Mouse (Mus musculus): Measurements from ENCODE around the gene Tctex1d4. TPM values are rescaled to one million over a fixed set of nuclear protein-coding genes. Genes with fewer than 3 reads are reported as not detected.

Gene Tctex1d4
- polyA plus RNA-seq, 1 experiment, result 0.28 TPM

GRCm38 (mm10) chr4:117124518-117125347 is 1.9 kb upstream of the Tctex1d4 start:
- TF ChIP-seq CTCF (IDR thresholded peaks at IDR 0.05; ENCODE audit: control insufficient read depth, insufficient read depth, insufficient replicate concordance, low read depth, low read length), result no peak
- no peak for TF ChIP-seq POLR2A (IDR thresholded peaks at IDR 0.05; ENCODE audit: control insufficient read depth, low read depth, low read length)
- Histone ChIP-seq H3K36me3 (ENCODE audit: control insufficient read depth, insufficient read depth, low read length) (no peaks in the 10 kb centered on the region), H3K27ac (ENCODE audit: control insufficient read depth, insufficient read depth, low read depth, low read length) (peak overlapping the region; percentile 16), H3K4me1 (ENCODE audit: control insufficient read depth, insufficient read depth, low read length) (peaks cover 26% of the 10 kb centered on the region), H3K4me3 (ENCODE audit: control insufficient read depth, low read depth, low read length) (no peak overlapping the region), H3K27me3 (ENCODE audit: control insufficient read depth, insufficient read depth, low read length) (no peaks in the 10 kb centered on the region)

- TF ChIP-seq CTCF (IDR thresholded peaks at IDR 0.05; ENCODE audit: control insufficient read depth, insufficient read depth, insufficient replicate concordance, low read depth, low read length) (no peak), POLR2A (IDR thresholded peaks at IDR 0.05; ENCODE audit: control insufficient read depth, low read depth, low read length) (no peak)
- no peaks in the 10 kb centered on the region for H3K36me3 ChIP-seq (ENCODE audit: control insufficient read depth, insufficient read depth, low read length)
- H3K27me3 ChIP-seq (ENCODE audit: control insufficient read depth, insufficient read depth, low read length), result no peaks in the 10 kb centered on the region
- H3K4me3 ChIP-seq (ENCODE audit: control insufficient read depth, low read depth, low read length), result no peak within 1 kb of the TSS
- peaks cover 19% of the 10 kb centered on the region for H3K4me1 ChIP-seq (ENCODE audit: control insufficient read depth, insufficient read depth, low read length)
- peak within 1 kb of the TSS; percentile 16 for H3K27ac ChIP-seq (ENCODE audit: control insufficient read depth, insufficient read depth, low read depth, low read length)
Observed at GRCm38 (mm10) chr4:117125348-117125909, 1.2 kb upstream of the Tctex1d4 start, which contains the start of gene Btbd19. TSS of gene Btbd19 (minus strand) at chr4:117125725.

GRCm38 (mm10) chr4:117125910-117126674 is 502 bp upstream of the Tctex1d4 start:
- H3K4me3 ChIP-seq (ENCODE audit: control insufficient read depth, low read depth, low read length), result no peak overlapping the region
- H3K4me1 ChIP-seq (ENCODE audit: control insufficient read depth, insufficient read depth, low read length), result peaks cover 14% of the 10 kb centered on the region

GRCm38 (mm10) chr4:117127991-117128686 is 1.5 kb downstream of the Tctex1d4 start:
- Histone ChIP-seq H3K27ac (ENCODE audit: control insufficient read depth, insufficient read depth, low read depth, low read length) (no peak overlapping the region), H3K27me3 (ENCODE audit: control insufficient read depth, insufficient read depth, low read length) (no peaks in the 10 kb centered on the region), H3K4me3 (ENCODE audit: control insufficient read depth, low read depth, low read length) (no peak overlapping the region), H3K36me3 (ENCODE audit: control insufficient read depth, insufficient read depth, low read length) (no peaks in the 10 kb centered on the region), H3K4me1 (ENCODE audit: control insufficient read depth, insufficient read depth, low read length) (peaks cover 19% of the 10 kb centered on the region)
- TF ChIP-seq POLR2A (IDR thresholded peaks at IDR 0.05; ENCODE audit: control insufficient read depth, low read depth, low read length), result no peak
- TF ChIP-seq CTCF (IDR thresholded peaks at IDR 0.05; ENCODE audit: control insufficient read depth, insufficient read depth, insufficient replicate concordance, low read depth, low read length), result no peak

More at GRCm38 (mm10) chr4:117125910-117126674, 502 bp upstream of the Tctex1d4 start:
- Histone ChIP-seq H3K27me3 (ENCODE audit: control insufficient read depth, insufficient read depth, low read length) (no peaks in the 10 kb centered on the region), H3K36me3 (ENCODE audit: control insufficient read depth, insufficient read depth, low read length) (no peaks in the 10 kb centered on the region), H3K27ac (ENCODE audit: control insufficient read depth, insufficient read depth, low read depth, low read length) (peak overlapping the region; percentile 16)
- no peak for TF ChIP-seq CTCF (IDR thresholded peaks at IDR 0.05; ENCODE audit: control insufficient read depth, insufficient read depth, insufficient replicate concordance, low read depth, low read length)
- TF ChIP-seq POLR2A (IDR thresholded peaks at IDR 0.05; ENCODE audit: control insufficient read depth, low read depth, low read length), result no peak

GRCm38 (mm10) chr4:117130790-117131189 is 4.2 kb downstream of the Tctex1d4 start:
- Histone ChIP-seq H3K4me3 (ENCODE audit: control insufficient read depth, low read depth, low read length) (no peak overlapping the region), H3K27me3 (ENCODE audit: control insufficient read depth, insufficient read depth, low read length) (no peaks in the 10 kb centered on the region), H3K4me1 (ENCODE audit: control insufficient read depth, insufficient read depth, low read length) (peaks cover 22% of the 10 kb centered on the region), H3K27ac (ENCODE audit: control insufficient read depth, insufficient read depth, low read depth, low read length) (no peak overlapping the region), H3K36me3 (ENCODE audit: control insufficient read depth, insufficient read depth, low read length) (no peaks in the 10 kb centered on the region)
- TF ChIP-seq CTCF (IDR thresholded peaks at IDR 0.05; ENCODE audit: control insufficient read depth, insufficient read depth, insufficient replicate concordance, low read depth, low read length) (no peak), POLR2A (IDR thresholded peaks at IDR 0.05; ENCODE audit: control insufficient read depth, low read depth, low read length) (no peak)

GRCm38 (mm10) chr4:117131198-117131597 is 4.6 kb downstream of the Tctex1d4 start:
- Histone ChIP-seq H3K4me1 (ENCODE audit: control insufficient read depth, insufficient read depth, low read length) (peaks cover 19% of the 10 kb centered on the region), H3K4me3 (ENCODE audit: control insufficient read depth, low read depth, low read length) (no peak overlapping the region), H3K27me3 (ENCODE audit: control insufficient read depth, insufficient read depth, low read length) (no peaks in the 10 kb centered on the region), H3K27ac (ENCODE audit: control insufficient read depth, insufficient read depth, low read depth, low read length) (no peak overlapping the region), H3K36me3 (ENCODE audit: control insufficient read depth, insufficient read depth, low read length) (no peaks in the 10 kb centered on the region)
- TF ChIP-seq CTCF (IDR thresholded peaks at IDR 0.05; ENCODE audit: control insufficient read depth, insufficient read depth, insufficient replicate concordance, low read depth, low read length), result no peak
- no peak for TF ChIP-seq POLR2A (IDR thresholded peaks at IDR 0.05; ENCODE audit: control insufficient read depth, low read depth, low read length)
